Mouse (Mus musculus): ENCODE data around the gene Col4a2. TPM values are rescaled to one million over a fixed set of nuclear protein-coding genes. Genes with fewer than 3 reads are reported as not detected.

Gene Col4a2
- polyA plus RNA-seq, 1 experiment from 2014 or later, result 61.4 TPM

GRCm38 (mm10) chr8:11351355-11351754 is 38.8 kb downstream of the Col4a2 start:
- 86% methylated on average over 6 of the region's 6 CpGs for WGBS
- Histone ChIP-seq H3K27me3 (replicated peaks) (no peaks in the 10 kb centered on the region), H3K36me3 (no peaks in the 10 kb centered on the region), H3K4me1 (replicated peaks) (0 out of 2 replicates have a peak, but pooled peaks cover 8% of the 10 kb centered on the region), H3K4me2 (replicated peaks) (no peak overlapping the region), H3K4me3 (replicated peaks) (no peak overlapping the region), H3K9me3 (no peaks in the 10 kb centered on the region), H3K9ac (no peak overlapping the region), H3K27ac (no peak overlapping the region)
- no peak for ATAC-seq

GRCm38 (mm10) chr8:11352514-11352913 is 39.9 kb downstream of the Col4a2 start:
- H3K9me3 ChIP-seq, result no peaks in the 10 kb centered on the region
- H3K4me1 ChIP-seq (replicated peaks), result 0 out of 2 replicates have a peak, but pooled peaks cover 7% of the 10 kb centered on the region
- 61% methylated on average over 11 of the region's 11 CpGs for WGBS
- H3K9ac ChIP-seq, result no peak overlapping the region
- no peaks in the 10 kb centered on the region for H3K36me3 ChIP-seq
- H3K27me3 ChIP-seq (replicated peaks), result no peaks in the 10 kb centered on the region
- ATAC-seq, result no peak
- no peak overlapping the region for H3K27ac ChIP-seq
- no peak overlapping the region for H3K4me2 ChIP-seq (replicated peaks)
- no peak overlapping the region for H3K4me3 ChIP-seq (replicated peaks)

- no peak overlapping the region for H3K9ac ChIP-seq
- no peak overlapping the region for H3K4me2 ChIP-seq (replicated peaks)
- ATAC-seq, result no peak
- H3K9me3 ChIP-seq, result no peaks in the 10 kb centered on the region
- 93% methylated on average over 8 of the region's 8 CpGs for WGBS
- no peaks in the 10 kb centered on the region for H3K27me3 ChIP-seq (replicated peaks)
- no peaks in the 10 kb centered on the region for H3K36me3 ChIP-seq
- no peak overlapping the region for H3K27ac ChIP-seq
- no peak overlapping the region for H3K4me3 ChIP-seq (replicated peaks)
- peaks cover 15% of the 10 kb centered on the region for H3K4me1 ChIP-seq (replicated peaks)
Observed at GRCm38 (mm10) chr8:11354800-11355451, 42.3 kb downstream of the Col4a2 start.

- Histone ChIP-seq H3K27ac (no peak overlapping the region), H3K36me3 (no peaks in the 10 kb centered on the region), H3K4me2 (replicated peaks) (no peak overlapping the region), H3K4me3 (replicated peaks) (no peak overlapping the region), H3K4me1 (replicated peaks) (peaks cover 15% of the 10 kb centered on the region), H3K27me3 (replicated peaks) (no peaks in the 10 kb centered on the region), H3K9ac (no peak overlapping the region), H3K9me3 (no peaks in the 10 kb centered on the region)
- no peak for ATAC-seq
- WGBS, result 87% methylated on average over 3 of the region's 3 CpGs
Observed at GRCm38 (mm10) chr8:11355900-11356299, 43.3 kb downstream of the Col4a2 start.

GRCm38 (mm10) chr8:11356776-11357175 is 44.2 kb downstream of the Col4a2 start:
- Histone ChIP-seq H3K4me3 (replicated peaks) (no peak overlapping the region), H3K36me3 (no peaks in the 10 kb centered on the region), H3K27ac (peak overlapping the region; percentile 76), H3K27me3 (replicated peaks) (no peaks in the 10 kb centered on the region), H3K9me3 (no peaks in the 10 kb centered on the region), H3K9ac (no peak overlapping the region), H3K4me2 (replicated peaks) (no peak overlapping the region), H3K4me1 (replicated peaks) (peaks cover 17% of the 10 kb centered on the region)
- 65% methylated on average over 8 of the region's 8 CpGs for WGBS
- no peak for ATAC-seq

- ATAC-seq, result peak; percentile 81
- H3K9ac ChIP-seq, result no peak overlapping the region
- no peaks in the 10 kb centered on the region for H3K27me3 ChIP-seq (replicated peaks)
- H3K4me2 ChIP-seq (replicated peaks), result no peak overlapping the region
- H3K27ac ChIP-seq, result peak overlapping the region; percentile 76
- H3K4me1 ChIP-seq (replicated peaks), result peaks cover 27% of the 10 kb centered on the region
- no peaks in the 10 kb centered on the region for H3K9me3 ChIP-seq
- no peaks in the 10 kb centered on the region for H3K36me3 ChIP-seq
- no peak overlapping the region for H3K4me3 ChIP-seq (replicated peaks)
- WGBS, result 35% methylated on average over 7 of the region's 7 CpGs
Observed at GRCm38 (mm10) chr8:11357921-11358436, 45.4 kb downstream of the Col4a2 start.

GRCm38 (mm10) chr8:11359846-11360245 is 47.2 kb downstream of the Col4a2 start:
- Histone ChIP-seq H3K4me2 (replicated peaks) (no peak overlapping the region), H3K36me3 (no peaks in the 10 kb centered on the region), H3K27ac (no peak overlapping the region), H3K9ac (no peak overlapping the region), H3K27me3 (replicated peaks) (no peaks in the 10 kb centered on the region), H3K9me3 (no peaks in the 10 kb centered on the region), H3K4me3 (replicated peaks) (no peak overlapping the region), H3K4me1 (replicated peaks) (peaks cover 27% of the 10 kb centered on the region)
- 87% methylated on average over 5 of the region's 5 CpGs for WGBS
- no peak for ATAC-seq

GRCm38 (mm10) chr8:11361546-11362277 is 49.1 kb downstream of the Col4a2 start:
- no peak for ATAC-seq
- Histone ChIP-seq H3K36me3 (no peaks in the 10 kb centered on the region), H3K4me3 (replicated peaks) (no peak overlapping the region), H3K4me2 (replicated peaks) (no peak overlapping the region; the same call in 1 of the 2 replicates), H3K9me3 (no peaks in the 10 kb centered on the region), H3K9ac (no peak overlapping the region), H3K27ac (peak overlapping the region; percentile 73), H3K4me1 (replicated peaks) (peaks cover 24% of the 10 kb centered on the region), H3K27me3 (replicated peaks) (no peaks in the 10 kb centered on the region)
- WGBS, result 61% methylated on average over 9 of the region's 9 CpGs

GRCm38 (mm10) chr8:11362278-11363214 is 49.9 kb downstream of the Col4a2 start:
- no peaks in the 10 kb centered on the region for H3K27me3 ChIP-seq (replicated peaks)
- H3K27ac ChIP-seq, result peak overlapping the region; percentile 73
- H3K9me3 ChIP-seq, result no peaks in the 10 kb centered on the region
- no peak overlapping the region for H3K4me3 ChIP-seq (replicated peaks)
- no peak for ATAC-seq
- 36% methylated on average over 17 of the region's 17 CpGs for WGBS
- H3K4me1 ChIP-seq (replicated peaks), result peaks cover 21% of the 10 kb centered on the region
- H3K36me3 ChIP-seq, result no peaks in the 10 kb centered on the region
- no peak overlapping the region for H3K9ac ChIP-seq
- no peak overlapping the region; the same call in 1 of the 2 replicates for H3K4me2 ChIP-seq (replicated peaks)

- H3K27me3 ChIP-seq (replicated peaks), result no peaks in the 10 kb centered on the region
- peaks cover 14% of the 10 kb centered on the region for H3K4me1 ChIP-seq (replicated peaks)
- no peak overlapping the region for H3K4me2 ChIP-seq (replicated peaks)
- 0 out of 2 replicates have a peak overlapping the region, but pooled peaks have one; percentile 1 for H3K27ac ChIP-seq
- 64% methylated on average over 13 of the region's 13 CpGs for WGBS
- H3K9ac ChIP-seq, result no peak overlapping the region
- no peak overlapping the region for H3K4me3 ChIP-seq (replicated peaks)
- no peaks in the 10 kb centered on the region for H3K36me3 ChIP-seq
- ATAC-seq, result no peak
- H3K9me3 ChIP-seq, result no peaks in the 10 kb centered on the region
Observed at GRCm38 (mm10) chr8:11363340-11364126, 50.9 kb downstream of the Col4a2 start.

- Histone ChIP-seq H3K9ac (no peak overlapping the region), H3K9me3 (no peaks in the 10 kb centered on the region), H3K27me3 (replicated peaks) (no peaks in the 10 kb centered on the region), H3K36me3 (no peaks in the 10 kb centered on the region), H3K27ac (no peak overlapping the region), H3K4me1 (replicated peaks) (peaks cover 22% of the 10 kb centered on the region), H3K4me3 (replicated peaks) (no peak overlapping the region), H3K4me2 (replicated peaks) (no peak overlapping the region)
- 78% methylated on average over 5 of the region's 5 CpGs for WGBS
- no peak for ATAC-seq
Observed at GRCm38 (mm10) chr8:11366251-11366650, 53.6 kb downstream of the Col4a2 start.

Data from intestine, embryonic 15.5 days (tissue).